Mouse (Mus musculus) E14TG2a.4 (cell line): ENCODE measurements around the gene Megf8.
A peak's percentile ranks its signal among the peaks of the same experiment; 100 is the strongest.

ENCODE experiments used
- H3K27me3 ChIP-seq: 2 replicates; pipeline ENCODE4 v1.6.1; 2014; ENCODE audit warnings: low read length, control low read depth; ENCODE audit not compliant: insufficient read depth
- H3K36me3 ChIP-seq: 2 replicates; pipeline ENCODE4 v1.6.1; 2014; ENCODE audit warnings: low read length, control low read depth; ENCODE audit not compliant: insufficient read depth
- H3K4me1 ChIP-seq: replicated peaks from 2 replicates; pipeline ENCODE4 v1.6.1; 2014; ENCODE audit warnings: low read depth, low read length, control low read depth
- H3K4me3 ChIP-seq: replicated peaks from 2 replicates; pipeline ENCODE4 v1.5.1; 2014; ENCODE audit warnings: mild to moderate bottlenecking, low read length
- H3K9me3 ChIP-seq: 2 replicates; pipeline ENCODE4 v1.6.1; 2014; ENCODE audit warnings: low read length, control low read depth
- CTCF ChIP-seq: conservative IDR thresholded peaks from 2 replicates; pipeline ENCODE4 v1.5.1; 2014; ENCODE audit warnings: low read length
- NANOG ChIP-seq: IDR thresholded peaks from 2 replicates; pipeline ENCODE4 v1.6.1; 2014; ENCODE audit warnings: borderline replicate concordance, low read length, mixed read lengths
- POU5F1 ChIP-seq: IDR thresholded peaks from 2 replicates; pipeline ENCODE4 v1.6.1; 2014; ENCODE audit warnings: low read length, borderline replicate concordance

Gene Megf8

DNA sequence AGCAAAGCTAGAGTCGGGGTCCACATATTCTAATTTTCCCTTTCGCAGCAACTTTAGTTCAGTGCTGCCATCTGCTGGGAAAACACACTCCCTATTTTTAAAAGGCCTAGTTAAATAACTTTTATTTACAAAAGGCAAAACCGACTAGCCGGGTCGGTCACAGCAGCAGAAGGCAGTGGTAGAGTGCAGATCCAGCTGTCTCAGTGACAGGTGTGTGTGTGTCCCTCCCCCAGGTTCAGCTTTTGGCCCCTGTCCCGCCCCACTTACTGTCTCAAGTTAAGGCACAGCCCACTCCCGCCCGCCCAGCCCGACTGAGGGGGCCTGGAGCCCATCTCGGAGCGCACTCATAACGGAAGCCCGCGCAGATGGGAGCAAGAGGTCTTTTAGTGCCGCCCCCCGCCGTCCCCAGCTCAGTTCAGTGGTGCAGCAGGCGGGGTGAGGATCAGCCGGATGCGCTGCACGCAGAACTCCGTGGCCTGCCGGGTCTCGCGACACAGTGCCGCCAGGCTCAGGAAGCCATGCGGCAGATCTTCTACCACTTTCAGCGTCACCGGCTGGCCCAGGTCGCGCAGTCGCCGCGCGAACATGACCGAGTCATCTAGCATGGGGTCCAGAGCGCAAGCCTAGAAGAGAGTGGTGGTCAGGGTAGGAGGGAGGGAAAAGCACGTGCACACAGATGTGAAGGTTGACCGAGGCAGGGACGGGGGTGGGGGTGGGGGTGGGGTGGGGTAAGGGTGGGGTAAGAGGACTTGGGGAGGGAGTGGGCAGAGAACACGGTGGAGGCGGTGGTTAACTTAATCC, 62.8 kb downstream of the Megf8 start:
- H3K9me3 ChIP-seq: no peaks in the 10 kb centered on the region
- peaks cover 21% of the 10 kb centered on the region for H3K27me3 ChIP-seq

DNA sequence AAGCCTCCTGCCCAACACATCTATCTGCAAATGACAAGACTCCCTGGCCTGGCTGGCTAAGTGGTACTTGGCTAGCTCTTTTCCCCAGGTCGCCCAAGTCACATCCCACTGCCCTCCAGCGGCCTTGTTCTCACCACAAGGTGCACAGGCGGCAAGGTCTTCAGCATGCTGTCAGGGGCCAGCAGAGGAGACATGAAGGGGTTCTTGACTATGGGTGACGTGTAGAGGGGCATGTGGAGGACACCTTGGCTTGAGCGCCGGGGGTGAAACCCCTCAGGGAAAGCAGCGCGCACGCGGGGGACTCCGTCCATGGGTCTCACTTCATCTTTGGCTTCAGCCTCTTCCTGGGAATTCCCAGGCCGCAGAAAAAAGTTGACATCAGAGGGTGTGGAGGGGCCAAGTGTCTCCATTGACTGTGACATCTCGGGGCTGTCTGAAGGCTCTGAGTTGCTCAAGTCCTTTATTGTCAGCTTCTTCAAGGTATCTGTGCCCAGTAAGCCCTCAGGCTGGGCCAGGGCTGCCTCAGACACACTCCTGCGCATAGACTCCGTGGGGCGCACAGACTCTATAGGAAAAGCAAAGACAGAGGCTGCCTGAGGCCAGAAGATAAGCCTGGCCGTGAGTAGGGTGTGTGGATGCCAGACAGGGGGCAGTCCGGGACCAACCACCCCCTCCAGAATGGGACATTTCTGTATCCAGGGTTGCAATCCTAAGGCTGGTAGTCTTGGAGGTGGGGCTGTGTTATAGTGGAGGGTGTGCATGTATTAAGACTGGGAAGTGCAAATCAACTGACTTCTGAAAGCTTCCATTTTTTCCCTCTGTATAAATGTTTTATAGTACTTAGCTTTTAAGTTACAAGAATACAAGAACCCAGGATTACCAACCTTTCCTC, 63.7 kb downstream of the Megf8 start:
- Histone ChIP-seq H3K9me3 (no peaks in the 10 kb centered on the region), H3K27me3 (peaks cover 18% of the 10 kb centered on the region), H3K4me3 (peak overlapping the region; percentile 56), H3K4me1 (peaks cover 76% of the 10 kb centered on the region), H3K36me3 (peaks cover 43% of the 10 kb centered on the region)
- TF ChIP-seq CTCF (no peak), NANOG (no peak), POU5F1 (no peak)

More for the DNA sequence above, 62.8 kb downstream of the Megf8 start:
- Histone ChIP-seq H3K4me1 (peaks cover 78% of the 10 kb centered on the region), H3K36me3 (peaks cover 34% of the 10 kb centered on the region), H3K4me3 (peak overlapping the region; percentile 77)
- TF ChIP-seq NANOG: no peak
- no peak for TF ChIP-seq POU5F1
- TF ChIP-seq CTCF: peak; percentile 40

DNA sequence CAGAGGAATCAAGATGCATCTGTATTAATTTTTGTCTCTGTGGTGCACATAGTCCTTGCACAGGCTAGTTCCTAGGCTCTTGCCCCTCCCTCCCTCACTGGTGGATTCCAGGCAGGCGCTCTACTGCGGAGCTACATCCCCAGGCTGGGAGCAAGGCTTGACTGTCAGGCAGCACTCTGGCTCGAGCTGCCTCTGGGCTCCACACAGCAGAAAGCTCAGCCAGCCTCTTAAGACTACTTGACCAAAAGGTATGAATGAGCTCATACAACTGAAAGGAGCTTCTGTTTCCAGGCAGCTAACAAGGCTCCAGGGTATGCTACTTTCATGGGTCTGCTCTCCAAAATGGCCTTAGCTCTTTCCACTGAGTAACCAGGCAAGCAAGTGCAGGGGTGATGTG, 64.3 kb downstream of the Megf8 start:
- peaks cover 49% of the 10 kb centered on the region for H3K36me3 ChIP-seq
- H3K27me3 ChIP-seq: peaks cover 18% of the 10 kb centered on the region
- no peak for TF ChIP-seq POU5F1
- TF ChIP-seq CTCF: no peak
- no peak for TF ChIP-seq NANOG
- H3K4me3 ChIP-seq: no peak overlapping the region
- peaks cover 70% of the 10 kb centered on the region for H3K4me1 ChIP-seq
- no peaks in the 10 kb centered on the region for H3K9me3 ChIP-seq

DNA sequence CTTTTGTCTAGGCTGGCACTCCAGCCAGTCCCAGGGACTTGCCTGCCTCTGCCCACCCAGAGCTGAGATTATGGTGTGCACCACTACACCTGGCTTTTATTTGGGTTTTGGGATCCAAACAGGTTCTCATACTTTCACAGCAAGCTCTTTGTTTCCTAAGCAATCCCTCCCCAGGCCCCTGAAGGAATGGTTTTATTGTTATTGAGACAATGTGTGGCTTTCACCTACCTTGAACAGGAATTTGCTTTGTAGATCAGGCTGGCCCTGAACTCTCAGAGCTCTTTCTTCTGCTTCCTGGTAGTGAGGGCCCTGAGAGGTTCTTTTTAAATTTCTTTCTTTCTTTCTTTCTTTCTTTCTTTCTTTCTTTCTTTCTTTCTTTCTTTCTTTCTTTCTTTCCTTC, 65.6 kb downstream of the Megf8 start:
- Histone ChIP-seq H3K4me1 (peaks cover 57% of the 10 kb centered on the region), H3K36me3 (peaks cover 62% of the 10 kb centered on the region), H3K9me3 (no peaks in the 10 kb centered on the region), H3K27me3 (peaks cover 18% of the 10 kb centered on the region), H3K4me3 (no peak overlapping the region)
- TF ChIP-seq NANOG (no peak), POU5F1 (no peak), CTCF (no peak)

DNA sequence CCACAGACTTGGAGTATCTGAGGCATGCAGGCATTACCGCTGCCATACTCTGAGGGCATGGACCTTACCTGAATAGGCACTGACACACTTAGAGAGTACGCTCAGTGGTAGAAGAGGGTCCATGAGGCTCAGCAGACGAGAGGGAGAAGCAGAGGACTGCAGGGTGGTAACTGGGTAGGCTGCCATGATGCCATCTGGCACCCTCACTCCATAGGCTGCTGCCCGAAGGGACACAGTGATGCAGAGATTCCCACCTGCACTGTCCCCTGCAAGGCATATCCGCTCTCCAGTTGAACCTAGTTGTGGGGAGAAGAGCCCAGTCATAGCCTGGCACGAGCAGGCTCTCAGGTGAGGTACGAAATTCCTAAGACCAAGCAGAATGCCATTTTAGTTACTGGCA, 66.4 kb downstream of the Megf8 start:
- peaks cover 10% of the 10 kb centered on the region for H3K27me3 ChIP-seq
- H3K36me3 ChIP-seq: peaks cover 70% of the 10 kb centered on the region
- no peak for TF ChIP-seq POU5F1
- TF ChIP-seq NANOG: no peak
- no peak overlapping the region for H3K4me3 ChIP-seq
- peaks cover 61% of the 10 kb centered on the region for H3K4me1 ChIP-seq
- H3K9me3 ChIP-seq: no peaks in the 10 kb centered on the region

DNA sequence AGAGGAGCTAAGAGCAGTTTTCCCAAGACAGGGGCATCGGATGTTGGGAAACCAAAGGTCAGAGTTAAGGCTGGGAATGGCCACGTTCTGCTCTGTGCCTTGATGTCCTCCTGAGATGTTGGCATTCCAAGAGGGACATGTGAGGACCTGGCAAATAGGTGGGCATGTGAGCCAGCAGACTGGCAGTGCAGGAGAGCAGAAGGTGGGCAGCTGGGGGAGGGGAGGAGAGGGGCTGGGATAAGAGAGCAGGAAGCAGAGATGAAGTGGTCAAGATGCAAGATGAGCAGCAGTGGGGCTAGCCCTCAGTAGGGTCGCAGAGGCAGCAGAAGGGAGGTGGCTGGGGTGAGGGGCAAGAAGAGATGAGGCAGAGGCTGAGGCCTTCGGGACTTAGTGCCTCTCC, 66.9 kb downstream of the Megf8 start:
- TF ChIP-seq NANOG (no peak), CTCF (no peak), POU5F1 (no peak)
- Histone ChIP-seq H3K9me3 (no peaks in the 10 kb centered on the region), H3K4me1 (peaks cover 62% of the 10 kb centered on the region), H3K36me3 (peaks cover 75% of the 10 kb centered on the region), H3K4me3 (no peak overlapping the region), H3K27me3 (peaks cover 7% of the 10 kb centered on the region)

DNA sequence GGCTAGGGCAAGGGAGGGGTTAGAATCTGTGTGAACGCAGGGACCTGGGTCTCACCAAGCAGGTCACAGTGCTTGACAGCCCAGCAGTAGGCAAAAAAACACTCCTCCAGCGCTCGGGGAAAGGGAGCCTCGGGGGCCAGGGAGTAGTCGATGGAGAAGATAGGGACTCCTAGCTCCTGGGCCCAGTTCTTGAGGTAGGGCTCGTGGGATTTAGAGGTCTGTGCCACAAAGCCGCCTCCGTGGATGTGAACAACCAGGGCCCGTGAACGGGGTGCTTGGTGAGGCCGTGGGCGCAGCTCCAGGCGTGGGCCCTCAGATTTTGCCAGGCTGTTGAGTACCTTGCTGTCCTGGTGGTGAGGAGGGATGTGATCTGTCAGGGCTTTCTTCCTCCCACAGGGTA, 67.4 kb downstream of the Megf8 start:
- no peak for TF ChIP-seq POU5F1
- TF ChIP-seq NANOG: no peak
- no peak for TF ChIP-seq CTCF

DNA sequence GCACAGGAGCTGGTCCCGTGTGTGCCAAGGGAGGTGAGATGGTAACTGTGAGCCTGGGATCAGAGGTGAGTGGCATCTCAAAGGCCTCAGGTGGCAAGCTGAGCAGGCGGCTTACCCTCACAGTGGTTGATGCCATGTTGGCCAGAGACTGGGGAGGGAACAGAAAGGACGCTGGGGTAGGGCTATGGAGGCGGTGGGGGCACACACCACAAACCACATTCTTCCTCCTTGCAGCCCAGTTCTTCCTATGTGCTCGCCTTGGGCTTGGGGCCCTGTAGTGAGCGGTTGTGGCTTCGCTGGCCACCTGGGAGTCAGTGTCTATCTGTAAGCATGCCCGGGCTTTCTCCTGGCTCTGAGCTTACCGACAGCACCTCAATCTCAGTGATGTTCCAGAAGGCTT, 67.9 kb downstream of the Megf8 start:
- no peak overlapping the region for H3K4me3 ChIP-seq
- peaks cover 7% of the 10 kb centered on the region for H3K27me3 ChIP-seq
- no peaks in the 10 kb centered on the region for H3K9me3 ChIP-seq
- no peak for TF ChIP-seq NANOG
- no peak for TF ChIP-seq POU5F1
- TF ChIP-seq CTCF: no peak
- H3K4me1 ChIP-seq: peaks cover 64% of the 10 kb centered on the region
- peaks cover 78% of the 10 kb centered on the region for H3K36me3 ChIP-seq

More for the DNA sequence above, 67.4 kb downstream of the Megf8 start:
- peaks cover 62% of the 10 kb centered on the region for H3K4me1 ChIP-seq
- no peaks in the 10 kb centered on the region for H3K9me3 ChIP-seq
- peaks cover 78% of the 10 kb centered on the region for H3K36me3 ChIP-seq
- peaks cover 7% of the 10 kb centered on the region for H3K27me3 ChIP-seq
- no peak overlapping the region for H3K4me3 ChIP-seq
